Mouse (Mus musculus) embryonic stem cell, embryonic (primary cell): ENCODE measurements around the gene Fgfrl1.

Experiments used
- CTCF ChIA-PET, 4 experiments: fragments of 300-600 bp in 2 of 4; fragments of 350-600 bp in 2 of 4; sonication (Branson Sonifier 250); formaldehyde crosslinking; loops; one replicate each; lab custom pipeline; 2022; ENCODE audit warnings: inconsistent platforms in 2 of 4; lab: Charles Lee
- POLR2A ChIA-PET, 4 experiments: fragments of 300-600 bp in 2 of 4; fragments of 350-600 bp in 2 of 4; sonication (Branson Sonifier 250); formaldehyde crosslinking; loops; one replicate each; lab custom pipeline; 2022; ENCODE audit warnings: antibody characterized with exemption in 4 of 4, inconsistent platforms in 1 of 4; lab: Charles Lee

Gene Fgfrl1

GRCm38 (mm10) chr5:108701341-108702021 lies 9.3 kb downstream of the Fgfrl1 start:
- CTCF ChIA-PET = interaction anchor here in 1 of 4 experiments (0.5 to 1.2 kb wide), 2 partner anchors 18 to 22 kb away, joined by 3 to 5 read pairs; no protein-coding TSS in a partner anchor
- POLR2A ChIA-PET = interaction anchor here in 2 of 4 experiments (0.7 to 1.5 kb wide), 4 partner anchors 18 to 50 kb away, joined by 3 to 4 read pairs (median 3); no protein-coding TSS in a partner anchor

- ChIA-PET CTCF (interaction anchor here in 2 of 4 experiments (0.6 to 1.2 kb wide), 4 partner anchors 10 to 613 kb away, joined by 3 to 5 read pairs (median 4); no protein-coding TSS in a partner anchor), POLR2A (interaction anchor here in 3 of 4 experiments (0.6 to 2.2 kb wide), 7 partner anchors 9 to 73 kb away, joined by 3 to 7 read pairs (median 5); partner anchors contain the start of gene Dgkq (in 1 of the 3))
These were observed 11.8 kb downstream of the Fgfrl1 start for GRCm38 (mm10) chr5:108703754-108704626.

- CTCF ChIA-PET = interaction anchor here in 3 of 4 experiments (0.5 to 1.2 kb wide), 5 partner anchors 12 to 673 kb away, joined by 3 to 4 read pairs (median 3); no protein-coding TSS in a partner anchor
These were observed 15.6 kb downstream of the Fgfrl1 start for GRCm38 (mm10) chr5:108707758-108708157.

GRCm38 (mm10) chr5:108708419-108708818 lies 16.2 kb downstream of the Fgfrl1 start:
- POLR2A ChIA-PET = interaction anchor here in 2 of 4 experiments (1.1 to 2.0 kb wide), 4 partner anchors 9 to 338 kb away, joined by 3 to 7 read pairs (median 4); no protein-coding TSS in a partner anchor
- CTCF ChIA-PET = interaction anchor here in 3 of 4 experiments (0.5 to 1.7 kb wide), 4 partner anchors 19 to 65 kb away, joined by 3 to 7 read pairs (median 4); no protein-coding TSS in a partner anchor

More at GRCm38 (mm10) chr5:108707758-108708157, 15.6 kb downstream of the Fgfrl1 start:
- POLR2A ChIA-PET = interaction anchor here in 2 of 4 experiments (1.1 to 2.0 kb wide), 4 partner anchors 8 to 28 kb away, joined by 3 to 7 read pairs (median 4); no protein-coding TSS in a partner anchor

- POLR2A ChIA-PET = interaction anchor here in 3 of 4 experiments (0.6 to 2.0 kb wide), 8 partner anchors 8 to 338 kb away, joined by 3 to 7 read pairs (median 3); no protein-coding TSS in a partner anchor
- CTCF ChIA-PET = interaction anchor here in 2 of 4 experiments (0.6 to 1.7 kb wide), 2 partner anchors 18 to 1001 kb away, joined by 7 read pairs; no protein-coding TSS in a partner anchor
These were observed 17.0 kb downstream of the Fgfrl1 start for GRCm38 (mm10) chr5:108708981-108709731.

- ChIA-PET CTCF (no interaction called here), POLR2A (interaction anchor here in 1 of 4 experiments (0.6 kb wide), 1 partner anchor 919 kb away, joined by 3 read pairs; no protein-coding TSS in a partner anchor)
These were observed 19.8 kb downstream of the Fgfrl1 start for GRCm38 (mm10) chr5:108711968-108712367.

- ChIA-PET CTCF (no interaction called here), POLR2A (no interaction called here)
These were observed 20.9 kb downstream of the Fgfrl1 start for GRCm38 (mm10) chr5:108713096-108713495.

- POLR2A ChIA-PET = no interaction called here
These were observed 21.5 kb downstream of the Fgfrl1 start for GRCm38 (mm10) chr5:108713691-108714090.

GRCm38 (mm10) chr5:108714149-108714548 lies 22.0 kb downstream of the Fgfrl1 start:
- POLR2A ChIA-PET = no interaction called here
- CTCF ChIA-PET = interaction anchor here in 2 of 4 experiments (1.3 to 1.7 kb wide), 2 partner anchors 13 kb away, joined by 3 to 5 read pairs; no protein-coding TSS in a partner anchor

More at GRCm38 (mm10) chr5:108713691-108714090, 21.5 kb downstream of the Fgfrl1 start:
- CTCF ChIA-PET = interaction anchor here in 2 of 4 experiments (1.3 to 1.7 kb wide), 2 partner anchors 13 kb away, joined by 3 to 5 read pairs; no protein-coding TSS in a partner anchor

- ChIA-PET CTCF (interaction anchor here in 2 of 4 experiments (1.5 to 1.7 kb wide), 2 partner anchors 11 kb away, joined by 4 read pairs; no protein-coding TSS in a partner anchor), POLR2A (interaction anchor here in 1 of 4 experiments (1.3 to 1.4 kb wide), 2 partner anchors 16 to 56 kb away, joined by 3 read pairs; partner anchors contain the start of gene Idua)
These were observed 23.8 kb downstream of the Fgfrl1 start for GRCm38 (mm10) chr5:108715974-108716373.

- ChIA-PET POLR2A (interaction anchor here in 1 of 4 experiments (1.0 kb wide), 1 partner anchor 9 kb away, joined by 3 read pairs; no protein-coding TSS in a partner anchor), CTCF (interaction anchor here in 2 of 4 experiments (0.6 to 1.0 kb wide), 2 partner anchors 9 to 857 kb away, joined by 3 to 5 read pairs; no protein-coding TSS in a partner anchor)
These were observed 25.9 kb downstream of the Fgfrl1 start for GRCm38 (mm10) chr5:108718051-108718450.

- ChIA-PET CTCF (interaction anchor here in 3 of 4 experiments (0.6 to 2.2 kb wide), 16 partner anchors 9 to 1758 kb away, joined by 3 to 10 read pairs (median 5); partner anchors contain the start of genes Fgfrl1 (in 2 of the 3) and Dgkq (in 1 of the 3)), POLR2A (interaction anchor here in 2 of 4 experiments (0.7 to 2.1 kb wide), 11 partner anchors 9 to 286 kb away, joined by 3 to 7 read pairs (median 4); partner anchors contain the start of genes Atp5k (in 1 of the 2), Dgkq (in 1 of the 2), Fgfrl1 (in 1 of the 2) and Gak (in 1 of the 2))
These were observed 27.6 kb downstream of the Fgfrl1 start for GRCm38 (mm10) chr5:108719761-108720160.

GRCm38 (mm10) chr5:108724006-108724405 lies 31.8 kb downstream of the Fgfrl1 start:
- ChIA-PET CTCF (no interaction called here), POLR2A (no interaction called here)

GRCm38 (mm10) chr5:108726557-108727248 lies 34.5 kb downstream of the Fgfrl1 start:
- CTCF ChIA-PET = interaction anchor here (0.6 to 2.2 kb wide), 31 partner anchors 9 to 542 kb away, joined by 3 to 18 read pairs (median 4); partner anchors contain the start of genes Dgkq (in 3 of the 4), Fgfrl1 (in 3 of the 4), Gak (in 1 of the 4) and Tmem175 (in 1 of the 4)
- POLR2A ChIA-PET = interaction anchor here in 3 of 4 experiments (0.7 to 2.0 kb wide), 7 partner anchors 9 to 661 kb away, joined by 3 to 10 read pairs (median 3); partner anchors contain the start of genes Dgkq (in 2 of the 3), Dr1 (in 1 of the 3) and Mtf2 (in 1 of the 3)

- POLR2A ChIA-PET = interaction anchor here in 3 of 4 experiments (0.7 to 2.0 kb wide), 6 partner anchors 10 to 661 kb away, joined by 3 to 10 read pairs (median 4); partner anchors contain the start of genes Dgkq (in 2 of the 3) and Mtf2 (in 1 of the 3)
- CTCF ChIA-PET = interaction anchor here (0.5 to 2.2 kb wide), 24 partner anchors 8 to 915 kb away, joined by 3 to 18 read pairs (median 4); partner anchors contain the start of genes Dgkq (in 3 of the 4), Fgfrl1 (in 3 of the 4), Gak (in 1 of the 4) and Tmem175 (in 1 of the 4)
These were observed 35.2 kb downstream of the Fgfrl1 start for GRCm38 (mm10) chr5:108727425-108727824.
